Mouse (Mus musculus) forebrain, postnatal 0 days (tissue): Measurements from ENCODE around the gene Ing4. TPM values are rescaled to one million over a fixed set of nuclear protein-coding genes. Genes with fewer than 3 reads are reported as not detected.

Experiments
- ATAC-seq: fragments of 200-750 bp; cut with Nextera tagmentation; 2 replicates; pipeline ENCODE4 v1.8.0; 2017; ENCODE audit warnings: mild to moderate bottlenecking, moderate library complexity
- DNase-seq: peaks from one replicate; pipeline ENCODE4 v3.0.0-alpha.2; 2015
- H3K27ac ChIP-seq: fragments of 300-500 bp; sonication (generic); 2 replicates; pipeline ENCODE4 v1.5.1; 2014; ENCODE audit warnings: low read depth, mild to moderate bottlenecking, antibody characterized with exemption, low read length, moderate library complexity, mixed read lengths
- H3K27me3 ChIP-seq: fragments of 300-500 bp; sonication (generic); 2 replicates; pipeline ENCODE4 v1.6.1; 2014; ENCODE audit warnings: mild to moderate bottlenecking, low read length, mixed read lengths; ENCODE audit not compliant: insufficient read depth
- H3K36me3 ChIP-seq: fragments of 300-500 bp; sonication (generic); 2 replicates; pipeline ENCODE4 v1.6.1; 2014; ENCODE audit warnings: mild to moderate bottlenecking, moderate library complexity; ENCODE audit not compliant: insufficient read depth
- H3K4me1 ChIP-seq: fragments of 300-500 bp; sonication (generic); 2 replicates; pipeline ENCODE4 v1.6.1; 2014; ENCODE audit warnings: antibody characterized with exemption; ENCODE audit not compliant: insufficient read depth
- H3K4me2 ChIP-seq: fragments of 300-500 bp; sonication (generic); 2 replicates; pipeline ENCODE4 v1.6.1; 2014; ENCODE audit warnings: low read depth, mild to moderate bottlenecking, moderate library complexity
- H3K4me3 ChIP-seq: fragments of 300-500 bp; sonication (generic); 2 replicates; pipeline ENCODE4 v1.5.1; 2014; ENCODE audit warnings: low read depth, low read length, mixed read lengths
- H3K9ac ChIP-seq: fragments of 300-500 bp; sonication (generic); 2 replicates; pipeline ENCODE4 v1.6.1; 2014; ENCODE audit warnings: mild to moderate bottlenecking
- H3K9me3 ChIP-seq: fragments of 300-500 bp; sonication (generic); 2 replicates; pipeline ENCODE4 v1.6.1; 2016; ENCODE audit warnings: low read length
- CTCF ChIP-seq: sonication (generic); IDR thresholded peaks from 2 replicates; pipeline ENCODE4 v1.5.1; 2016; ENCODE audit warnings: antibody characterized with exemption, control low read depth, low read depth
- WGBS: fragments of 180-500 bp; shearing (Covaris S2); extraction: QIAGEN DNeasy Blood & Tissue Kit; methylation state at CpG from one replicate; pipeline ENCODE4 v1.1.7; 2014; 5-methylcytosine and 5-hydroxymethylcytosine counted together
- polyA plus RNA-seq: library from polyadenylated mRNA; unstranded; fragments of >200 nt; fragmentation: Nextera tagmentation; extraction: Ambion mirVana; gene quantifications from 2 replicates; pipeline ENCODE4 v1.2.1, GENCODE M21; 2015
- total RNA-seq: library from RNA; depleted of rRNA; stranded (reverse); fragments of >200 nt; gene quantifications from 2 replicates; pipeline ENCODE4 v1.2.3, GENCODE M21; 2014

The Ing4 gene
- total and polyA plus RNA-seq, 2 experiments from 2014 or later = 83.4 to 111 TPM

DNA sequence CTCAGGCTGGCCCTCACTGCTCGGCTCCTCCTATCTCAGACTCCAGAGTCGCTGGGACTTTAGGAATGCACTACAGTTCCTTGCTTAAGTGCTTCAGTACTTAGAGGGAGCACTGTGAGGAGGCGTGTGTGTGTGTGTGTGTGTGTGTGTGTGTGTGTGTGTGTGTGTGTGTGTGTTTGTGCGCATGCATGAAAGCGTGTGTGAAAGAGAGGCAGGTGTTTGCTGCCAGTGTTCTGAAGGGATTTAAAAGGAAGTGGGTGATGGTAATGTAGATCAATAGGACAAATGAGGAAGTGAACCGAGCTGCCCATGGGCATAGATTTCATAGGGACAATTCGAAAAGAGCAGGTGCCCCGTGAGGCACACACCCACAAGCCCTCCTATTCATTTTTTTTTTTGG lies 34.3 kb downstream of the Ing4 start:
- no peak for TF ChIP-seq CTCF

DNA sequence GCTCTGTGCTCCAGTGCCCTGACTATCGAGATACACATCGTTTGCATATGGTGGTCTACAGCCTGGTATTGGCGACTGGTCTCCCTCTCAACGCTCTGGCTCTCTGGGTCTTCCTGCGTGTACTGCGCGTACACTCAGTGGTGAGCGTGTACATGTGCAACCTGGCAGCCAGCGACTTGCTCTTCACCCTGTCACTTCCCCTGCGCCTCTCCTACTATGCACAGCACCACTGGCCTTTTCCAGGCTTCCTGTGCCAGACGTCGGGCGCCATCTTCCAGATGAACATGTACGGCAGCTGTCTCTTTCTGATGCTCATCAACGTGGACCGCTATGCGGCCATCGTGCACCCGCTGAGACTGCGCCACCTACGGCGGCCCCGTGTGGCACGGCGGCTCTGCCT lies 41.8 kb downstream of the Ing4 start:
- Histone ChIP-seq H3K4me3 (peak overlapping the region; percentile 40), H3K4me2 (peak overlapping the region; percentile 76), H3K9me3 (no peaks in the 10 kb centered on the region), H3K27ac (peak overlapping the region; percentile 85), H3K27me3 (no peaks in the 10 kb centered on the region), H3K36me3 (no peaks in the 10 kb centered on the region), H3K4me1 (peaks cover 8% of the 10 kb centered on the region; the same call in 1 of the 2 replicates), H3K9ac (peak overlapping the region; percentile 71)
- ATAC-seq (no peak), DNase-seq (no peak)
- WGBS = 17% methylated on average over 25 of the region's 25 CpGs
- TF ChIP-seq CTCF = no peak

More for the DNA sequence above, 34.3 kb downstream of the Ing4 start:
- Histone ChIP-seq H3K4me3 (no peak overlapping the region), H3K27ac (no peak overlapping the region), H3K4me2 (no peak overlapping the region), H3K36me3 (no peaks in the 10 kb centered on the region), H3K9me3 (no peaks in the 10 kb centered on the region), H3K4me1 (0 out of 2 replicates have a peak, but pooled peaks cover 9% of the 10 kb centered on the region), H3K9ac (no peak overlapping the region), H3K27me3 (no peaks in the 10 kb centered on the region)
- DNase-seq (no peak), ATAC-seq (no peak)
- WGBS = 59% methylated on average over 8 of the region's 8 CpGs

DNA sequence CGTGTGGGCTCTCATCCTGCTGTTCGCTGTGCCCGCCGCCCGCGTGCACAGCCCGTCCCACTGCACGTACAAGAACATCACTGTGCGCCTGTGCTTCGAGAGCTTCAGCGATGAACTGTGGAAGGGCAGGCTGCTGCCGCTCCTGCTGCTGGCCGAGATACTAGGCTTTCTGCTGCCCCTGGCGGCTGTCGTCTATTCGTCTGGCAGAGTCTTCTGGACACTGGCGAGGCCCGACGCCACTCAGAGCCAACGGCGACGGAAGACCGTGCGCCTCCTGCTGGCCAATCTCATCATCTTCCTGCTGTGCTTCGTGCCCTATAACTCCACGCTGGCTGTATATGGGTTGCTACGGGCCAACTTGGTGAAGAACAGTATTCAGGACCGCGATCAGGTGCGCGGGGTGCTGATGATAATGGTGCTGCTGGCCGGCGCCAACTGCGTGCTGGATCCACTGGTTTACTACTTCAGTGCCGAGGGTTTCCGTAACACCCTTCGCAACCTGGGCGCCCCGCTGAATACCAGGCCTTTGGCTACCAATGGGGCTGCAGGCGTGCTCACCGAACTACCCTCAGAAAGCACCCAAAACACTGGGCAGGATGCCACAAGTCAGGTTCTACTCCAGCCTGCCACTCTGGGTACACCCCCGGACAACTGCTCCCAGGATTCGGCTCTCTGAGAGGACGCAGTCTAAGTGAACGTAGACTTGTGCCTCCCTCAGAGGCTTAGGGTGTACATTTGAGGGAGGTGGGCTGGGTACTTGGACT lies 42.4 kb downstream of the Ing4 start:
- WGBS = 23% methylated on average over 45 of the region's 45 CpGs
- H3K27me3 ChIP-seq = no peaks in the 10 kb centered on the region

DNA sequence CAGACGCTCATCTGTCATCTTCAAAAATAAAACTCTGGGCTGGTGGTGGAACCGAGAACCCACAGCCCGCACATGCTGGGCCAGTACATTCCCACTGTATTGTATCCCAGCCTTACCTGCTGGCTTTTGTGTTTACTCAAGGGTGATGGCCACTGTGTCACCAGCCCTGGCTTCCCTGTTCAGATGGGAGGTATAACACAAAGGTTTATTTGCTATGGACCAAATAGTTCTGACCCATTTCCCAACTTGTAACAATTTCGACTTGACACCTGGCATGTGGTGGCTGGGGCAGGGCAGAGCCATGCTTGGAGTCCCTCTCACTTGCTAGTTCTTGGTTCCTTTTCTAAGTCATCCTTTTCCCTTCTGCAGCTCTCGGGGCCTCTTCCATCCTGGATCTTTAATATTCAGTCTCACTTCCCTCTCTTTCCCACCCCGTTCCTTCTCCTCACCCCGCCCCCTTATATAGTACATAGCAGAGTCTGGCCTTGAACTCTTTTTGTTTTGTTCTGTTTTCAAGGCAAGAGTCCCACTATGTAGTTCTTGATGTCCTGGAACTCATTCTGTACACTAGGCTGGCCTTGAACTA lies 43.3 kb downstream of the Ing4 start:
- WGBS = 86% methylated on average over 7 of the region's 7 CpGs
- DNase-seq = no peak
- no peak for TF ChIP-seq CTCF
- no peaks in the 10 kb centered on the region for H3K36me3 ChIP-seq
- H3K27me3 ChIP-seq = no peaks in the 10 kb centered on the region
- H3K4me2 ChIP-seq = no peak overlapping the region
- H3K9ac ChIP-seq = no peak overlapping the region
- no peak for ATAC-seq
- no peak overlapping the region for H3K4me3 ChIP-seq
- H3K4me1 ChIP-seq = peaks cover 8% of the 10 kb centered on the region; the same call in 1 of the 2 replicates
- H3K27ac ChIP-seq = no peak overlapping the region
- no peaks in the 10 kb centered on the region for H3K9me3 ChIP-seq

More for the DNA sequence above, 42.4 kb downstream of the Ing4 start:
- peak overlapping the region; percentile 71 for H3K9ac ChIP-seq
- H3K4me3 ChIP-seq = peak overlapping the region; percentile 40
- DNase-seq (peak; percentile 96), ATAC-seq (peak; percentile 95)
- peak overlapping the region; percentile 85 for H3K27ac ChIP-seq
- H3K36me3 ChIP-seq = no peaks in the 10 kb centered on the region
- H3K4me1 ChIP-seq = peaks cover 8% of the 10 kb centered on the region; the same call in 1 of the 2 replicates
- TF ChIP-seq CTCF = peak; percentile 92
- H3K9me3 ChIP-seq = no peaks in the 10 kb centered on the region
- peak overlapping the region; percentile 76 for H3K4me2 ChIP-seq

DNA sequence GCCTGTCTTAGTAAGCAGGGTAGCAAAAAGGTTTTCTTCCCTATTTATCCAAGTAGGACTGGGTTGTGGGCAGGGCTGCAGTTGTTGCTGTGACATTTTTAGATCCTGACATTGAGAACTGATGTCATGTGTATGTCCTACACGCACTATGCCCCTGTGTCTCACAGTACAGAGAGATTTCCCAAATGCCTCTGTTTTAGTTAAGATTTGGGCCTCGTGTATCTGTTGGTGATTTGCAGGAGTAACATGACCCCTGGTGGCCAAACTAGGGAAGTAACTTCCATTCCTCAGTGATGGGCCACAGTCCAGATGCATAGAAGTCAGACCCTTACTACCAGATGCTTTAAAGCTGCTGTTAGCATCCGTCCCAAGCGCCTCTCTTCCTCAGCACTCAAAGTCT lies 44.9 kb downstream of the Ing4 start:
- Histone ChIP-seq H3K4me1 (peaks cover 18% of the 10 kb centered on the region), H3K36me3 (no peaks in the 10 kb centered on the region), H3K27ac (no peak overlapping the region), H3K9me3 (no peaks in the 10 kb centered on the region), H3K9ac (no peak overlapping the region), H3K27me3 (no peaks in the 10 kb centered on the region), H3K4me2 (no peak overlapping the region), H3K4me3 (no peak overlapping the region)
- peak; percentile 94 for TF ChIP-seq CTCF
- WGBS = 7% methylated on average over 4 of the region's 4 CpGs
- DNase-seq (peak; percentile 85), ATAC-seq (peak; percentile 15)

DNA sequence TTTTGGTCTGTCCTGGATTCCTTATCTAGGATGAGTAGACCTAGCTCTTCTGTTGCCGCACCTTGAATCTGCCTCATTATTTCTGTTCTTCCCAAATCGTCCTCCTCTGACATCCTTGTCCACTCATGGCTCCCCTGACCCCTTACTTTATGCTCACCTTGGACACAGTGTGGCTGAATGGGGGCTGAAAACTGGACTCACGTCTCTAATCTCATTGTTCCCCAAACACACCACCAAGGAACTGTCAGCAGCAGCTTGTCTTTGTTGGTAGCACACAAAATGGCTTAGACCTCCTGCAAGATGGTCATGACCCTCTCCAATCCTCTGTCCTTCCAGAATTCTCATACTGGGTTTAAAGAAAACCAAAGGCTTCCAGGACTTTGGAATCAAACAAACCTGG lies 48.4 kb downstream of the Ing4 start:
- Histone ChIP-seq H3K27ac (peak overlapping the region; percentile 94), H3K4me2 (no peak overlapping the region), H3K9ac (no peak overlapping the region), H3K36me3 (no peaks in the 10 kb centered on the region), H3K4me3 (no peak overlapping the region), H3K9me3 (no peaks in the 10 kb centered on the region), H3K27me3 (no peaks in the 10 kb centered on the region), H3K4me1 (peaks cover 21% of the 10 kb centered on the region)
- no peak for ATAC-seq
- no peak for TF ChIP-seq CTCF
- no peak for DNase-seq
- 83% methylated on average over 3 of the region's 3 CpGs for WGBS

DNA sequence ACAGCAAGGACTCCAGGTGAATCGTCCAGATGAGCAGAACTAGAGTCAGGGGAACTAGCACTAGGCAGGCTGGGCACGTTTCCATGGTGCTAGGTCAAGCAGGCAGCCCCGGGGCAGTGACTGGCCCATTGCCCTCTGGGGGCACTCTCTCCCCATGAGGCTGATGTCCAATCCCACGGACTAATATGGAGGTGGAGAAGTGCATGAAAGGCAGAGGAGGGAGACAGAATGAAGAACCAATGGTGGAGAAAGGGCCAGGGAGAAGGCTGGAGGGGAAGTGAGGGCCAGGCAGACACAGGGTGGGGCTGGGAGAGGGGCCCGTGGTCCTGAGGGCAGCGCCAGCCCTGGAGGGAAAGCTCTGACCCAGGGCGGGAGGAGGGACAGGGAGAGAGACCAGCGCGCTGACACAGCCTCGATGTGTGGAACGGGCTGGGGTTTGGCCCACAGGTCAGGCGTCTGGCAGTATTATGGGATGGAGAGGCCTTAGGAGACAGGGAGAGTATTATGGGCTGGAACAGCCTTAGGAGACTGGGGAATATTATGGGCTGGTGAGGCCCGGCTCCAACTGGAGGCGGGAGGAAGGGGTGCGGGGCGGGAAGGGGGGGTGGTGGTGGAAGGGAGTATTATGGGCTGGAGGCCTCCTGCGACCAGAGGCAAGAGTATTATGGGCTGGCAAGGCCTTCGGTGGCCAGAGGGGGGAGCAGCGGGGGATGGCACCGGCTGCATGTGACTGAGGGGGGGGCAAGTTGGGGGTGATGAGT lies 49.2 kb downstream of the Ing4 start:
- peak; percentile 83 for ATAC-seq
- peak; percentile 32 for TF ChIP-seq CTCF
- Histone ChIP-seq H3K4me2 (peak overlapping the region; percentile 53), H3K9ac (peak overlapping the region; percentile 50), H3K27ac (peak overlapping the region; percentile 94), H3K4me1 (peaks cover 21% of the 10 kb centered on the region), H3K36me3 (no peaks in the 10 kb centered on the region), H3K27me3 (no peaks in the 10 kb centered on the region), H3K4me3 (no peak overlapping the region), H3K9me3 (no peaks in the 10 kb centered on the region)
- WGBS = 2% methylated on average over 19 of the region's 20 CpGs
- DNase-seq = peak; percentile 88
